Mouse (Mus musculus): ENCODE measurements around the gene Rab24.
A peak's percentile ranks its signal among the peaks of the same experiment; 100 is the strongest.

The Rab24 gene

GRCm38 (mm10) chr13:55321434-55322129 lies at the start of gene Rab24:
Gene Rab24 (minus strand): TSS chr13:55321946.
- DNase-seq (ENCODE audit: extremely low spot score, low spot score) = peak; percentile 91

- no peak for DNase-seq (ENCODE audit: extremely low spot score, low spot score)
Observed at GRCm38 (mm10) chr13:55371007-55371681, 49.4 kb upstream of the Rab24 start.

- DNase-seq (ENCODE audit: extremely low spot score, low spot score) = no peak
Observed at GRCm38 (mm10) chr13:55370234-55370633, 48.5 kb upstream of the Rab24 start.

GRCm38 (mm10) chr13:55369531-55370114 lies 47.9 kb upstream of the Rab24 start, which contains the start of gene Rgs14:
Gene Rgs14 (plus strand): TSS chr13:55369732.
- no peak for DNase-seq (ENCODE audit: extremely low spot score, low spot score)

- no peak for DNase-seq (ENCODE audit: extremely low spot score, low spot score)
Observed at GRCm38 (mm10) chr13:55368401-55368800, 46.7 kb upstream of the Rab24 start.

GRCm38 (mm10) chr13:55362453-55363060 lies 40.8 kb upstream of the Rab24 start, which contains the start of gene Lman2:
Gene Lman2 (minus strand): TSS chr13:55362783.
- peak; percentile 96 for DNase-seq (ENCODE audit: extremely low spot score, low spot score)

- no peak for DNase-seq (ENCODE audit: extremely low spot score, low spot score)
Observed at GRCm38 (mm10) chr13:55361974-55362452, 40.3 kb upstream of the Rab24 start.

GRCm38 (mm10) chr13:55361145-55361544 lies 39.4 kb upstream of the Rab24 start:
- no peak for DNase-seq (ENCODE audit: extremely low spot score, low spot score)

GRCm38 (mm10) chr13:55346745-55347144 lies 25.0 kb upstream of the Rab24 start:
- DNase-seq (ENCODE audit: extremely low spot score, low spot score) = no peak

GRCm38 (mm10) chr13:55344286-55344685 lies 22.5 kb upstream of the Rab24 start:
- DNase-seq (ENCODE audit: extremely low spot score, low spot score) = no peak

GRCm38 (mm10) chr13:55342469-55342868 lies 20.7 kb upstream of the Rab24 start:
- no peak for DNase-seq (ENCODE audit: extremely low spot score, low spot score)

GRCm38 (mm10) chr13:55339259-55339658 lies 17.5 kb upstream of the Rab24 start:
- no peak for DNase-seq (ENCODE audit: extremely low spot score, low spot score)

GRCm38 (mm10) chr13:55338131-55339054 lies 16.6 kb upstream of the Rab24 start:
- DNase-seq (ENCODE audit: extremely low spot score, low spot score) = no peak

GRCm38 (mm10) chr13:55337341-55337975 lies 15.7 kb upstream of the Rab24 start:
- DNase-seq (ENCODE audit: extremely low spot score, low spot score) = no peak

- no peak for DNase-seq (ENCODE audit: extremely low spot score, low spot score)
Observed at GRCm38 (mm10) chr13:55335701-55336100, 14.0 kb upstream of the Rab24 start.

- DNase-seq (ENCODE audit: extremely low spot score, low spot score) = no peak
Observed at GRCm38 (mm10) chr13:55332331-55332730, 10.6 kb upstream of the Rab24 start.

GRCm38 (mm10) chr13:55330567-55331400 lies 9.0 kb upstream of the Rab24 start:
- DNase-seq (ENCODE audit: extremely low spot score, low spot score) = no peak

- peak; percentile 93 for DNase-seq (ENCODE audit: extremely low spot score, low spot score)
Observed at GRCm38 (mm10) chr13:55329683-55330566, 8.2 kb upstream of the Rab24 start, which contains the start of gene Mxd3. Gene Mxd3 (minus strand): TSS chr13:55329823.
